Mouse (Mus musculus): Measurements from ENCODE around the gene Aim2. TPM values are rescaled to one million over a fixed set of nuclear protein-coding genes. Genes with fewer than 3 reads are reported as not detected.

The Aim2 gene
- total RNA-seq, 2 experiments from 2014 or later, result 121 to 132 TPM

DNA sequence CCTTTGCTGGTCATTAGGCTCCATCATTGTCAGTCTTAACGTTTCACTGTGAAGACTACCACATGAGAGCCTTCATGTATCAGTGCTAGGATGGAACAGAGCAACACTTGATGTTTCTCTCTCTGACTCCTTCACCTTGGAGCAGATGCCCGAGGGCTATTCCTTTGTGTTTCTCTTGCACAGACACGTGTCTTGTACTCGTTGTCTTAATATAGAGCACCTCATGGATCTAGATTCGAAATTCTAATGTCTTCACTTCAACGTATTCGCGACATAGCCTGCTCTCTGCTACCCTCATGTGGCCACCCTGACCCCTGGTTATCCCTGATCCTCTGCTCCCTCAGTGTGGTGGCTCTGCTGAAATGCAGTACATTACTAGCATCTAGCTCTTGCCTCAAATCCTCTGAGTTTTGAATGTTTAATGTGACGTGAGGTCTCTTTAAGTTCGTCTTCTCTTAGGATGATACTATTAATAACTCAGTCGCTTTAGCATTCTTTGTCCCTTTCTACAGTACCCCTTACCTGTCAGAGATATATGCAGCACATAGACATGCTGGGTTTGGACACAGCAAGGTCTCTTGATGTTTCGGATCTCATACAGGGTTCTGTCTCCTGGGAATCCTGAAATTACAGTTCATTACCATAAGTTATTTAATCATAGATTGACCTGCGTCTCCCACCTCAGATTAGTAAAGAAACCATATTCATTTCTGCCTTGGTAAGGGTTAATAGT, 26.9 kb downstream of the Aim2 start:
- peak; percentile 75 for ATAC-seq (replicated peaks; ENCODE audit: low FRiP score, poor library complexity, severe bottlenecking)

DNA sequence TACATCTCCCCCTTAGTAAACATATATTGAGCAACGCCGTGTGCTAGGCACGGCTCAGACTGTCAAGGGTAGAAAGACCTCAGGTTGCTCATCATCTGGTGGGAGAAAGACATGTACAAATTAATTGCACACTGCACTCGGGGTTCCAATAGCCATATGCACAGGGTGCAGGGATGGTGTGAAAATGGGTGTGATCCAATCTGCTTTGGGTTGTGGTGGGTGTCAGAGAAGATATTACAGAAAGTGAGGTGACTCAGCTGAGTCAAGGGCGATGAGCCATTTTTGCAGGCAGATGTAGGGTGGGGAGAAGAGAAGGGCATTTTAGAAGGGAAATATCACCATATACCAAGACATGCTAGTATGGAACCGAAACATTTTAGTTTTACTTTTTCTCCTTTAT, 30.8 kb downstream of the Aim2 start:
- no peak for ATAC-seq (replicated peaks; ENCODE audit: low FRiP score, poor library complexity, severe bottlenecking)

DNA sequence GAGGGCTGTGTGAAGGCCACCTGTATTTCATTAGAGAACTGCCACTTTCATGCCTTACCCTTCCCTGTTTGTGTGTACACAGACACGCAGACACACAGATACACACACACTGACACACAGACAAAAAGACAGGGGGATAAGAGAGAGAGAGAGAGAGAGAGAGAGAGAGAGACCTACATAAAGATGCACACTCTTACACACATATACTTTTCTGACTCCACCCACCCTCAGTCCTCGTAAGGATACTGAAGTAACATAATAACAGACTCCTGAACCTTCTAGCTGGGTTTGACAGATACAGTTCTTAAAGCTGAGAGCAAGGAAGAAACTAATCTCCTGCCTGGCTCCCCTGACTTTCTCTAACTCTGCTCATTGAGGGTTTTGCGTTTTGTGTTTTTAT, 38.8 kb downstream of the Aim2 start:
- no peak for ATAC-seq (replicated peaks; ENCODE audit: low FRiP score, poor library complexity, severe bottlenecking)

DNA sequence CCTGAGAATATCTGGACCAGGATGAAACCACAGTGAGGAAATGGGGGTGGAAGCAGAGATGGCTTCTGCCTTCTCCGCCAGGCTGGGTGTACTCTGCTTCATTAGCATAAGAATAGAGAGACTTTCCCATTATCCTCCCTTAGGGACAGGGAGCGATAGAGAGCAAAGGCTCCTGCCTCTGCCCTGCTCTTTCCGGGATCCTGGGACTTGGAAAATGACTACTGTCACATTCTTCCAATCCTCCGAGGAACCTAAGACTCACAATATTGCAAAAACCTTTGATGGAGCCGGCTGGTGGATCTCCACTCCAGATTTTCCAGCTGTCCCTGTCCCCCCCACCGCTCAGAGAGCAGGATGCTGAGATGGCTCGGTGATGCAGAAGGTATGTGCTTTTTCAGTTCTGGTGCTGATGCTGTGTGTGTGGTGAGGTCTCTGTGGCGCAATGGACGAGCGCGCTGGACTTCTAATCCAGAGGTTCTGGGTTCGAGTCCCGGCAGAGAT, 39.3 kb downstream of the Aim2 start:
- ATAC-seq (replicated peaks; ENCODE audit: low FRiP score, poor library complexity, severe bottlenecking), result no peak

GRCm38 (mm10) chr1:173391754-173392153, 41.1 kb downstream of the Aim2 start:
- ATAC-seq (replicated peaks; ENCODE audit: low FRiP score, poor library complexity, severe bottlenecking), result no peak

- ATAC-seq (replicated peaks; ENCODE audit: low FRiP score, poor library complexity, severe bottlenecking), result peak; percentile 50; the same call in 1 of the 2 replicates
Measured at GRCm38 (mm10) chr1:173398323-173398970, 47.8 kb downstream of the Aim2 start.

- ATAC-seq (replicated peaks; ENCODE audit: low FRiP score, poor library complexity, severe bottlenecking), result no peak
Measured at GRCm38 (mm10) chr1:173404696-173405309, 54.1 kb downstream of the Aim2 start.

DNA sequence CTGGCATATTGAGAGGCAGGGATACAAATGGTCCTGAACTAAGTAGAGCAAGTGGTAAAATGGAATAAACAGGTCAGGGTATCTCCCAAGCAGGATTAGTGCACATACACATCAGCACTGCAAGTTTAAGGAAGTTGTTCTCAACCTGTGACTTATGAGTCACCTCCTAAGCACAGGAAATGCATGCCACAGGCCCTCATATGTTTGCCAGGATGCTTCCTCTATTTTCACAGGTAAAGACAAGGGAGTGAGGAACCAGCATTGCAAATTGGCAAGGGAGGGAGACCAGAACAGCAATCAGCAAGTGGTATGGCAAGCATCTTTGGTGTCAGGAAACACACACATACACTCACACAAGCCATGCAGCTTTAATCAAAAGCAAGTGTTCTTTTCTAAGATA, 58.4 kb downstream of the Aim2 start:
- ATAC-seq (replicated peaks; ENCODE audit: low FRiP score, poor library complexity, severe bottlenecking), result no peak

GRCm38 (mm10) chr1:173411863-173412262, 61.2 kb downstream of the Aim2 start:
- no peak for ATAC-seq (replicated peaks; ENCODE audit: low FRiP score, poor library complexity, severe bottlenecking)

DNA sequence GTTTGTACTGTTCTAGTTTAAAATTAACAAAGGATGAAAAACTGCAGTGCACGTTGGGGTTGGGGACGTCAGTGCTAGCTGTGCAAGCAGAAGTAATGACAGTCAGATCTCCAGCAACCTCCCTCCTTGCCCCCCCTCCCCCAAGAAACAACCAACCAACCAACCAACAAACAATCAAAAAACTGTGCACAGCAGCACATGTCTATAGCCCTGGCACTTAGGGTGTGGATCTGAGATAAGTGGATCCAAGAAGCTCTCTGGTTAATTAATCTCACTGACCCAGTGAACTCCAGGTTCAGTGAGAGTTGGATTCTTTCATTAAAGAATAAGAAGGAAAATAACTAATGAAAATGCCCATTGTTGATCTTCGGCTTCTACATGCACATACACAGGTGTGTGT, 64.0 kb downstream of the Aim2 start:
- ATAC-seq (replicated peaks; ENCODE audit: low FRiP score, poor library complexity, severe bottlenecking), result no peak

DNA sequence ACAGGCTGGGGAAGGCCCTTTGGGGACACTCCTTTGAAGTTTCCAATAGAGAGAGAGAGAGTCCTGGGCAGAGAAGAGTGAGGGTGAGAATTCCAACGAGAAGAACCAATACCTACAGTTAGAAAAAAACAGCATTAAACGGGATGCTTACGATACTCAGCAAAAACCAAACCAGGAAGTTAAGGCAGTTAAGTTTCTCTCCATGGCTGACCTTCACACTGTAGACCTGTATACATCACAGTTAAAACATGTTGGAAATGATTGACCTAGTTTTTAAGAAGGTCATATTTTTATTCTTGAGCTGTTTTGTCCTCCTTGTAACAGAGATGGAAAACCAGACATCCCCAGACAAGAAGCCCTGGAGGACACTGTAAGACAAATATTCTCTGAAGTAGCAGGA, 67.8 kb downstream of the Aim2 start:
- no peak for ATAC-seq (replicated peaks; ENCODE audit: low FRiP score, poor library complexity, severe bottlenecking)

DNA sequence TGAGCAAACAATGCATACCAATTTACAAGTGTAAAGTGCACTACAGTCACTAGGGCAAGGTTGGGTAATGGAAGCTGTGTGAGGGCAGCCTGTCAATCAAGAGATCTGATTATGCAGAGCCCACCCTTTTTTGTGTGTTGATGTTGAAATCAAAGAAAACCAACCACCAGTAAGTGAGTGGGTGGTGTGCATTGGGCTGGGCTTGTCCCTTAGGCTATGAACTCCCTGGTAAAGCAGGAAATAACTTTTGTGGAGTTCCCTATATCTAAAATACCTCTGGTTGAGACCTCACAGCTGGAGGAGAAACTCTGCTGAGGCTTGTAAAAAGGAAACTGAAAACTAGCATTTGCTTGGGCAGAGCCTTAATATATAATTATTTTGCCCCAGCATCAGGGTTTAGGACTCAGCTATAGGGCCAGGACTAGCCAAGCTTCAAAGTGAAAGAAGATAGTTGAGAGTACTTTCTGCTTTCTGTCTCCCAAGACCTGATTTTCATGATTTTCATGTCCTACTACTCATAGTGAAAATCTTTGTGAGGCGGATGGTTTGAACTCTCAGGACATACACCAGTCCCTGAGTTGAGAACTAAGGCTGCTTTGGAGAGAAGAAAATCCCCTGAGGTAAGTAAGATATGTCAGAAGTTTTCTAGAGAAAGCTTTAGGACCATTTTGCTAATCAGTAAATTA, 68.4 kb downstream of the Aim2 start:
- no peak for ATAC-seq (replicated peaks; ENCODE audit: low FRiP score, poor library complexity, severe bottlenecking)

DNA sequence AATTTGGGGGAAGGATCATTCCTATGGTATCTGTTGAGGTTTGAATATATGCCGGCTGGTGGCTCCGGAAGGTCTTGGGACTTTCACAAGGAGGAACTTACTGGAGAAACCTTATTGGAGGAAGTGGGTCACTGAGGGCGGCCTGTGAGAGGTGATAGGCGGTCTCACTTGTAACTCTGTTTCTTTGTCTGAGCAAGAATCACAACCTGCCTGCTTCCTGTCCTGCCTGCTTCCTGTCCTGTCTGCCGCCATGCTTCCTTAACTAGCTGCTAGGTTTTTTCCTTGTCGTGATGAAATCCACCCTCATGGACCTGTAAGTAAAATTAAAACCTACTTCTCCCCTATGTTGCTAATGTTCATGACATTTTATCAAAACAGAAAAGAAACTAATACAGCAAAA, 69.7 kb downstream of the Aim2 start:
- no peak for ATAC-seq (replicated peaks; ENCODE audit: low FRiP score, poor library complexity, severe bottlenecking)

- ATAC-seq (replicated peaks; ENCODE audit: low FRiP score, poor library complexity, severe bottlenecking), result no peak
Measured at GRCm38 (mm10) chr1:173426345-173426744, 75.7 kb downstream of the Aim2 start.

GRCm38 (mm10) chr1:173427385-173427784, 76.7 kb downstream of the Aim2 start:
- ATAC-seq (replicated peaks; ENCODE audit: low FRiP score, poor library complexity, severe bottlenecking), result no peak

DNA sequence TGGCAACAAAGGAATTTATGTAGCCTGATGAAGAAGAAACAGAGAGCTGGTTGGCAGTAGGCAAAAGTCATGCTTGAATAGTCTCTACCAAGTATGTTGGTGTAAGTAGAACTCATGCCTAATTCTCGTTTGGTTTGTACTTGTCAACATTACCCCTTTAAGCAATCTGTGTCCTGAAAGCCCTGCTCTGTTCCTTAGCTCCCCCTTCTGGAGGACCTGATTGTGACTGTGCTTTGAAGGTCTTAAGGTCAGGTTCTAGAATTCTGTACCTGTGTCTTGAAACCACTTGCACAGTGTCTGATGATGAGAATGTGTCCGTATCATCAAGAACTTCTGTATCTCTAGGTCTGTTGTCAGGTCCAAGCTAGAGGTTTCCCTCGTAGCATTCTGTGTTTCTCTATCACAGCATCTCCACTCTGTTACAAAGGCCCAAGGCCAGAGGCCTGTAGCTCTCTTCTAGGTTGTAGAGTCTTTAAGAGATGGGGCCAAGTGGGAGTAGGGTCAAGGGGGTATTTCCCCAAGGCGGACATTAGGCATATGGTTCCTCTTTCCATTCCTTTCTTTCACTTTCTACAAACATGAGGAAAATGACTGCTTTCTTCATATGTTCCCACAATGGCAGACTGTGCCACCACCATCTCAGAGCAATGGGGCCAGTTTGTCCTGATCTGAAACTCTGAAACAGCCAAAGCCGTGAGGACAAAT, 79.5 kb downstream of the Aim2 start:
- ATAC-seq (replicated peaks; ENCODE audit: low FRiP score, poor library complexity, severe bottlenecking), result no peak

DNA sequence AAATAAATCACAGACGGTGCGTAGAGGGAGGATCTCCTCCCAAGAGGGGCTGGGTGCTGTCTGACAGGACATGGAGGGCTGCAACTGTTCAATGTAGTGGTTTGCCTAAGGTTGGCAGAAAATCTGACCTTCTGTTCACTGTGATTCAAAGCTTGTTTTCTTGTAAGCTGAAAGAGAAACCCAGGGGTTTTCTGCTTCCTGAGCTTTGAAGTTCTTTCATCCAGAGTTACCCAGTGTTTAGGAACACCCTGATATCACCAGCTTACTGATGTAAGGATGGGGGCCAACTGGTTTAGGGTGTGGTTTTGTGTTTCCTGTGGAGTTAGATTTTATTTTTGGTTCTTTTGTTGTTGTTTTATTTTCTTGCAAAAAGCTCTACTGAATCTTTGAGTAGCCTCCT, 81.7 kb downstream of the Aim2 start:
- no peak for ATAC-seq (replicated peaks; ENCODE audit: low FRiP score, poor library complexity, severe bottlenecking)

DNA sequence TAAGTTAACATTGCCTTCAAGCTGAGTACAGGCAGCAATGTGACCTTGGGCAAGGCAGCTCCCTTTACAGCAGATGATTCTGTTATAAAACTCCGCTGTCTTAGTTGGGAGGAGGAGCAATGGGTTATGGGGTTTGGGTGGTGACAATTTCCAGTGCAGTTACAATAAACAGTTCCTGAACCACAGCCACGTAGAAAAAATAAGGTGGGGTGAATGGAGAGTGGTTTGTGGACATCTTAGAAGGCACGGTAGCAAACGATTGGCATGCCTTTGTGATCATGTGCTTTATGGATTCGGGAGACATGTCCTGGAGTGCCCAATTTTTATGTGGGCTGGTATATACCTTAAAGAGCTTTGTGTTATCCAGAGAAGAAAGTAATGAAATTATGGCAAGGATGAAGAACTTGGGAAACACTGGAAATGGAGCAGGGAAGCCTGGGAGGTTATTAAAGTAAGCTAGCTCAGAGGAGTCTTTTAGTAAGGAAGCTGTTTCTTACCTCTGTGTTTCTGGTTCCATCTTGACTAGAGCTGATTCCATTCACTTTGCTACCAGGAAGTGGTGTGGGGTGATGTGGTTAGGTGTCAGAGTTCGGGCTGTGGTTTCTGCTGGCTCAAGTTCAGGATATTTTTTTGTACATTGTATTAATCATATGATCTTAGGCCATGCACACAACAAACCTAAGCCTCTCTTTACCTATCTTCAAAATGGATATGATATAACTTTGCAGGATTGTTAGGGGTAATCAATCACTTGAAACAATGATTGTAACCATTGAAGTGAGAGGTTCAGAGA, 86.7 kb downstream of the Aim2 start:
- no peak for ATAC-seq (replicated peaks; ENCODE audit: low FRiP score, poor library complexity, severe bottlenecking)

DNA sequence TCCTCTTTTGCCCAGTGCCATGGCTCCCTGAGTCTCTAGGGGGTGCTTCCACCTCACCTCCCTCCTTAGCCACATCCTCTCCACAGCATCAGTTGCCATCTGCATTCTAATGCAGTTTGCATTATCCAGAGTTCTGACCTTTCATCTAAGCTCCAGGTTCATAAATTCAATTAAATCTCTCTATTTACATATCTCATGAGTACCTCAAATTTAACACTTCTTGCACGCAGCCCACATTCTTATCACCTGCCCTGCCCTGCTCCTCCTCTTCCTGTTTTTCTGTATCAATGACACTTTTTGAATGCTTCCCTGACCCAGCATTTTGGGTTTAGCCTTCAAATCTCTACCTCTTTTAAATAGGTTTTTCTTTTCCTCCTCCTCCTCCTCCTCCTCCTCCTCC, 90.0 kb downstream of the Aim2 start:
- ATAC-seq (replicated peaks; ENCODE audit: low FRiP score, poor library complexity, severe bottlenecking), result no peak

All from erythroid progenitor cell, adult 5-6 weeks (primary cell).